19 mouse cellular contexts compared by ENCODE assay signal in genomic region chr14:30196959-30197358, GRCm38 (mm10).
DNase-seq lines count a peak whose midpoint lies in the region; ATAC-seq and TF ChIP-seq lines count a peak whose summit lies in the region.
"Had no signal": no experiment of that assay in that cellular context is flagged by ENCODE, and none has a peak within 500 bp of the region (broad histone marks: within the 10 kb centered on the region; RNA-seq: fewer than 3 reads in every experiment).

No protein-coding gene starts in this region.

- 73% methylated on average over 1 of the region's 1 CpGs for WGBS in hindbrain, embryonic 13.5 days
- 50% methylated on average over 1 of the region's 1 CpGs for WGBS in hindbrain, postnatal 0 days
- 57% methylated on average over 1 of the region's 1 CpGs for WGBS in midbrain, embryonic 14.5 days
- WGBS in midbrain, embryonic 10.5 days, result 85% methylated on average over 1 of the region's 1 CpGs
- WGBS in macrophage (ENCODE audit: missing documents), result 90% methylated on average over 1 of the region's 1 CpGs

- H3K79me2 ChIP-seq in macrophage (ENCODE audit: inconsistent target), result no peaks in the 10 kb centered on the region

- no peak overlapping the region for H3K4me2 ChIP-seq in hindbrain, embryonic 13.5 days
- no peak overlapping the region for H3K4me2 ChIP-seq in hindbrain, postnatal 0 days (ENCODE audit: low read depth, low read length)
- H3K4me2 ChIP-seq in midbrain, embryonic 14.5 days (ENCODE audit: low read length), result no peak overlapping the region
- H3K4me2 ChIP-seq: embryonic facial prominence, embryonic 15.5 days; kidney, embryonic 15.5 days; midbrain, embryonic 12.5 days had no signal

- TF ChIP-seq CTCF in hindbrain, postnatal 0 days (IDR thresholded peaks at IDR 0.05; ENCODE audit: low read depth), result no peak

- no peaks in the 10 kb centered on the region for H3K9me3 ChIP-seq in hindbrain, embryonic 13.5 days
- H3K9me3 ChIP-seq in hindbrain, postnatal 0 days (ENCODE audit: low read length), result no peaks in the 10 kb centered on the region
- no peaks in the 10 kb centered on the region for H3K9me3 ChIP-seq in midbrain, embryonic 14.5 days (ENCODE audit: control insufficient read depth, low read length)
- no peaks in the 10 kb centered on the region for H3K9me3 ChIP-seq in midbrain, embryonic 10.5 days (replicated peaks)
- H3K9me3 ChIP-seq: embryonic facial prominence, embryonic 15.5 days; G1E; kidney, embryonic 15.5 days; midbrain, embryonic 12.5 days had no signal

- no peak overlapping the region for H3K9ac ChIP-seq in hindbrain, embryonic 13.5 days
- no peak overlapping the region for H3K9ac ChIP-seq in hindbrain, postnatal 0 days (replicated peaks; ENCODE audit: low read length)
- no peak overlapping the region for H3K9ac ChIP-seq in midbrain, embryonic 14.5 days (replicated peaks; ENCODE audit: low read length)
- H3K9ac ChIP-seq: embryonic facial prominence, embryonic 15.5 days; kidney, embryonic 15.5 days; midbrain, embryonic 12.5 days had no signal

- H3K4me1 ChIP-seq in hindbrain, embryonic 13.5 days (replicated peaks), result peaks cover 5% of the 10 kb centered on the region
- H3K4me1 ChIP-seq in hindbrain, postnatal 0 days (ENCODE audit: insufficient read depth, low read length), result no peaks in the 10 kb centered on the region
- 0 out of 2 replicates have a peak, but pooled peaks cover 4% of the 10 kb centered on the region for H3K4me1 ChIP-seq in midbrain, embryonic 14.5 days (ENCODE audit: control insufficient read depth, insufficient read depth, low read length)
- no peaks in the 10 kb centered on the region for H3K4me1 ChIP-seq in midbrain, embryonic 10.5 days
- H3K4me1 ChIP-seq: midbrain, embryonic 12.5 days had no signal

- H3K27me3 ChIP-seq in hindbrain, embryonic 13.5 days, result no peaks in the 10 kb centered on the region
- no peaks in the 10 kb centered on the region for H3K27me3 ChIP-seq in hindbrain, postnatal 0 days (ENCODE audit: insufficient read depth, low read length)
- no peaks in the 10 kb centered on the region for H3K27me3 ChIP-seq in midbrain, embryonic 14.5 days (ENCODE audit: control insufficient read depth, insufficient read depth, low read length)
- no peaks in the 10 kb centered on the region for H3K27me3 ChIP-seq in midbrain, embryonic 10.5 days (ENCODE audit: low read depth, poor library complexity, severe bottlenecking)
- H3K27me3 ChIP-seq: CH12.LX; embryonic facial prominence, embryonic 15.5 days; kidney, embryonic 15.5 days; midbrain, embryonic 12.5 days had no signal

- no peak overlapping the region for H3K4me3 ChIP-seq in hindbrain, embryonic 13.5 days
- no peak overlapping the region for H3K4me3 ChIP-seq in hindbrain, postnatal 0 days (ENCODE audit: low read length)
- H3K4me3 ChIP-seq in midbrain, embryonic 14.5 days (replicated peaks; ENCODE audit: low read depth, low read length), result no peak overlapping the region
- no peak overlapping the region for H3K4me3 ChIP-seq in midbrain, embryonic 10.5 days
- H3K4me3 ChIP-seq in macrophage (ENCODE audit: inconsistent target), result no peak overlapping the region
- H3K4me3 ChIP-seq: embryonic facial prominence, embryonic 15.5 days; kidney, embryonic 15.5 days; midbrain, embryonic 12.5 days had no signal

- DNase-seq in hindbrain, postnatal 0 days (ENCODE audit: low spot score), result no peak
- no peak for DNase-seq in midbrain, embryonic 14.5 days
- DNase-seq in midbrain, embryonic 10.5 days (ENCODE audit: low spot score), result no peak
- DNase-seq in kidney, adult 18-20 months, result no peak
- no peak for DNase-seq in urinary bladder, postnatal 4 days (ENCODE audit: low spot score in 2 of 2)
- DNase-seq: cerebellum, adult 8-10 months; kidney, postnatal 36 days; left cerebral cortex, postnatal 4 days had no signal

- H3K27ac ChIP-seq in hindbrain, embryonic 13.5 days, result peak overlapping the region; percentile 56; the same call in 1 of the 2 replicates
- H3K27ac ChIP-seq in hindbrain, postnatal 0 days, result no peak overlapping the region
- peak overlapping the region; percentile 45; the same call in 1 of the 2 replicates for H3K27ac ChIP-seq in midbrain, embryonic 14.5 days (replicated peaks; ENCODE audit: low read depth, low read length)
- H3K27ac ChIP-seq in midbrain, embryonic 10.5 days (replicated peaks), result no peak overlapping the region
- H3K27ac ChIP-seq in macrophage, result peak overlapping the region; percentile 32; the same call in 1 of the 2 replicates
- H3K27ac ChIP-seq: embryonic facial prominence, embryonic 15.5 days; kidney, embryonic 15.5 days; midbrain, embryonic 12.5 days; stomach, postnatal 0 days had no signal

- H3K36me3 ChIP-seq in hindbrain, embryonic 13.5 days, result no peaks in the 10 kb centered on the region
- H3K36me3 ChIP-seq in hindbrain, postnatal 0 days (ENCODE audit: insufficient read depth, low read length), result no peaks in the 10 kb centered on the region
- no peaks in the 10 kb centered on the region for H3K36me3 ChIP-seq in midbrain, embryonic 14.5 days (ENCODE audit: control insufficient read depth, insufficient read depth, low read length)
- H3K36me3 ChIP-seq in midbrain, embryonic 10.5 days, result no peaks in the 10 kb centered on the region
- H3K36me3 ChIP-seq in macrophage (ENCODE audit: inconsistent target), result no peaks in the 10 kb centered on the region
- H3K36me3 ChIP-seq: embryonic facial prominence, embryonic 15.5 days; G1E; kidney, embryonic 15.5 days; midbrain, embryonic 12.5 days had no signal

- no peak for ATAC-seq in hindbrain, embryonic 13.5 days (ENCODE audit: low FRiP score)
- ATAC-seq in hindbrain, postnatal 0 days, result no peak
- ATAC-seq in midbrain, embryonic 14.5 days (ENCODE audit: low FRiP score, low TSS enrichment), result no peak
- ATAC-seq: intestine, postnatal 0 days; lung, postnatal 0 days; Patski had no signal

Comparison
In these comparisons a context has a peak if more than half of its experiments do, and no peak if none do; other contexts are left out.
1. H3K27ac ChIP-seq: peak in hindbrain, embryonic 13.5 days (single experiment), midbrain, embryonic 14.5 days (single experiment) and macrophage (single experiment); none in hindbrain, postnatal 0 days (single experiment) and midbrain, embryonic 10.5 days (single experiment).